Mouse (Mus musculus): ENCODE data around the gene Myh1. TPM values are rescaled to one million over a fixed set of nuclear protein-coding genes. Genes with fewer than 3 reads are reported as not detected.

Myh1 gene
- polyA plus RNA-seq, 1 experiment, result 0.28 TPM

- TF ChIP-seq CTCF (IDR thresholded peaks at IDR 0.05; ENCODE audit: borderline replicate concordance, insufficient read depth, low read length) (no peak), POLR2A (IDR thresholded peaks at IDR 0.05; ENCODE audit: low read depth, low read length) (no peak)
- Histone ChIP-seq H3K27ac (ENCODE audit: insufficient read depth, low read length) (no peak overlapping the region), H3K4me1 (ENCODE audit: control insufficient read depth, insufficient read depth, low read length) (no peaks in the 10 kb centered on the region), H3K4me3 (ENCODE audit: insufficient read depth, low read length) (no peak overlapping the region)
These were observed 28.9 kb downstream of the Myh1 start for GRCm38 (mm10) chr11:67228731-67229130.

DNA sequence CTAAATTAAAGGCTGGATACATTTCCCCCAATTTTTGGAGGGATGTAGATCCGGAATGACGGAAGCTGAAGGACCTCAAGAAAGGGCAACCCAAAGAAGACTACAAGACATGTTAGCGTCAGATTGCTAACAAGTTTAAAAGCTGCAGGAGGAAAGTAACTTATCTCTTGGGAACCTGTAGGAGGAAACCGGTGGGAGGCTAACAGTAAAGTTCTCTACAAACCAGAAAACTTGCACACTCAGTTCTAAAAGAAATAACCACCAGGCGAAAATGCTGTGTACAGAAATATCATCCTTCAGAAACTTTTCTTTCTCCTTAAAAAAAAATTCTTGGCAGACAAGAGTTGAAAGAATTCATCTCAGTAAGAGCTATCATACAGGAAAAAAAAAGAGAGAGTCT, 29.3 kb downstream of the Myh1 start:
- Histone ChIP-seq H3K4me1 (ENCODE audit: control insufficient read depth, insufficient read depth, low read length) (no peaks in the 10 kb centered on the region), H3K4me3 (ENCODE audit: insufficient read depth, low read length) (no peak overlapping the region), H3K27ac (ENCODE audit: insufficient read depth, low read length) (no peak overlapping the region)
- no peak for TF ChIP-seq POLR2A (IDR thresholded peaks at IDR 0.05; ENCODE audit: low read depth, low read length)
- TF ChIP-seq CTCF (IDR thresholded peaks at IDR 0.05; ENCODE audit: borderline replicate concordance, insufficient read depth, low read length), result no peak

GRCm38 (mm10) chr11:67229946-67230345, 30.1 kb downstream of the Myh1 start:
- Histone ChIP-seq H3K4me3 (ENCODE audit: insufficient read depth, low read length) (no peak overlapping the region), H3K4me1 (ENCODE audit: control insufficient read depth, insufficient read depth, low read length) (no peaks in the 10 kb centered on the region), H3K27ac (ENCODE audit: insufficient read depth, low read length) (no peak overlapping the region)
- TF ChIP-seq CTCF (IDR thresholded peaks at IDR 0.05; ENCODE audit: borderline replicate concordance, insufficient read depth, low read length), result no peak
- no peak for TF ChIP-seq POLR2A (IDR thresholded peaks at IDR 0.05; ENCODE audit: low read depth, low read length)

- Histone ChIP-seq H3K4me1 (ENCODE audit: control insufficient read depth, insufficient read depth, low read length) (no peaks in the 10 kb centered on the region), H3K27ac (ENCODE audit: insufficient read depth, low read length) (no peak overlapping the region), H3K4me3 (ENCODE audit: insufficient read depth, low read length) (no peak overlapping the region)
- TF ChIP-seq POLR2A (IDR thresholded peaks at IDR 0.05; ENCODE audit: low read depth, low read length) (no peak), CTCF (IDR thresholded peaks at IDR 0.05; ENCODE audit: borderline replicate concordance, insufficient read depth, low read length) (no peak)
These were observed 35.9 kb downstream of the Myh1 start for GRCm38 (mm10) chr11:67235639-67236358.

DNA sequence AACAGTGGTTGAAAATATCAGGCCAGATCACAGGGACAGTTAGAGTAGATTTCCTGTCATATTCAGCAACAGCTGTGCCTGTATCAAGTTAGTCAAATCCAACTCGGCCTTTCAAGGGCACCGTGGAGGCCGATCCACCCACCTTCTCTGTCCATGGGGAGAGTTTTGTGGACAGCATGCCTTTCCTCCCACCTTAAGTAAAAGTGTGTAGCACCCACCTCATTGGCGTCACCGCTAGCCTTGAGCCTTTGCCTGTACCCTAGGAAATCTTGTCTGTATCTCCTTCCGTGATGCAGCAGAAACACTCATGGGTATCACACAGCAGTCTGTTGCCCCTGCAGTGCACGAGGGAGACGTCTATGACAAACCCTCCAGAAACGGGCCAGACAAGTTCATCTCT, 36.9 kb downstream of the Myh1 start:
- Histone ChIP-seq H3K4me3 (ENCODE audit: insufficient read depth, low read length) (no peak overlapping the region), H3K4me1 (ENCODE audit: control insufficient read depth, insufficient read depth, low read length) (no peaks in the 10 kb centered on the region), H3K27ac (ENCODE audit: insufficient read depth, low read length) (no peak overlapping the region)
- no peak for TF ChIP-seq POLR2A (IDR thresholded peaks at IDR 0.05; ENCODE audit: low read depth, low read length)
- TF ChIP-seq CTCF (IDR thresholded peaks at IDR 0.05; ENCODE audit: borderline replicate concordance, insufficient read depth, low read length), result no peak

DNA sequence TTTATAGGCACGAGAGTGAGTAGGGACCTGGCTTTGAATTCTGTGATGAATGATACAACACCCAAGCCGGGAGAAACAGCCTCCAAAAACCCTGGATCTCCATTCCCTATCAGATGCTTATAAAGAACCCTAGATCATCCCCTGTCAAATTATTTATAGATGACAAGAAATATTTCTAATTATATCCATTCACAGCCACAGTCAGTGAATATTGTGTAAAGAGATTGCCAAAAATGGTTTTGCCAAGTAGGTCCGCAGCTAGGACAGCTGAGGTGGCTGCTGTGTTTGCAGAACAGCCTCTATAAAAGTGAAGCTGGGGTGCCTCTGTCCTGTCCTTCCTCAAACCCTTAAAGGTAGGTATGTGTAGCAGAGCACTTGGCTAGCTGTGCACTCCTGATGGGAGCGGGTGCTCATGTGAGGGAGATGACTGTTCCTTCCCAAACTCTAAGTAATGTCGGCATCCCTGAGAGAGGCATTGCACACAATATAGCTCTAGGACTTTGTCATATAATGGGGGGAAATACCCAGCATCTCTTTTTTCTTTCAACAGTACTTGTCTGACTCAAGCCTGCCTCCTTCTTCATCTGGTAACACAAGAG, 37.7 kb downstream of the Myh1 start, which contains the start of gene Myh4:
Myh4 (plus strand) TSS at position 549 of the 599 bp plus-strand sequence.
- no peak within 1 kb of the TSS for H3K27ac ChIP-seq (ENCODE audit: insufficient read depth, low read length)
- no peaks in the 10 kb centered on the region for H3K4me1 ChIP-seq (ENCODE audit: control insufficient read depth, insufficient read depth, low read length)
- no peak within 1 kb of the TSS for H3K4me3 ChIP-seq (ENCODE audit: insufficient read depth, low read length)
- TF ChIP-seq CTCF (IDR thresholded peaks at IDR 0.05; ENCODE audit: borderline replicate concordance, insufficient read depth, low read length), result no peak
- TF ChIP-seq POLR2A (IDR thresholded peaks at IDR 0.05; ENCODE audit: low read depth, low read length), result no peak

GRCm38 (mm10) chr11:67241051-67241450, 41.2 kb downstream of the Myh1 start:
- Histone ChIP-seq H3K4me3 (ENCODE audit: insufficient read depth, low read length) (no peak overlapping the region), H3K27ac (ENCODE audit: insufficient read depth, low read length) (no peak overlapping the region), H3K4me1 (ENCODE audit: control insufficient read depth, insufficient read depth, low read length) (no peaks in the 10 kb centered on the region)
- TF ChIP-seq POLR2A (IDR thresholded peaks at IDR 0.05; ENCODE audit: low read depth, low read length) (no peak), CTCF (IDR thresholded peaks at IDR 0.05; ENCODE audit: borderline replicate concordance, insufficient read depth, low read length) (no peak)

- Histone ChIP-seq H3K27ac (ENCODE audit: insufficient read depth, low read length) (no peak overlapping the region), H3K4me3 (ENCODE audit: insufficient read depth, low read length) (no peak overlapping the region), H3K4me1 (ENCODE audit: control insufficient read depth, insufficient read depth, low read length) (no peaks in the 10 kb centered on the region)
- TF ChIP-seq POLR2A (IDR thresholded peaks at IDR 0.05; ENCODE audit: low read depth, low read length) (no peak), CTCF (IDR thresholded peaks at IDR 0.05; ENCODE audit: borderline replicate concordance, insufficient read depth, low read length) (no peak)
These were observed 53.8 kb downstream of the Myh1 start for GRCm38 (mm10) chr11:67253691-67254090.

- Histone ChIP-seq H3K27ac (ENCODE audit: insufficient read depth, low read length) (no peak overlapping the region), H3K4me1 (ENCODE audit: control insufficient read depth, insufficient read depth, low read length) (no peaks in the 10 kb centered on the region), H3K4me3 (ENCODE audit: insufficient read depth, low read length) (no peak overlapping the region)
- TF ChIP-seq CTCF (IDR thresholded peaks at IDR 0.05; ENCODE audit: borderline replicate concordance, insufficient read depth, low read length) (no peak), POLR2A (IDR thresholded peaks at IDR 0.05; ENCODE audit: low read depth, low read length) (no peak)
These were observed 57.2 kb downstream of the Myh1 start for GRCm38 (mm10) chr11:67257048-67257447.

GRCm38 (mm10) chr11:67260956-67261355, 61.1 kb downstream of the Myh1 start:
- no peak for TF ChIP-seq CTCF (IDR thresholded peaks at IDR 0.05; ENCODE audit: borderline replicate concordance, insufficient read depth, low read length)
- Histone ChIP-seq H3K4me3 (ENCODE audit: insufficient read depth, low read length) (no peak overlapping the region), H3K4me1 (ENCODE audit: control insufficient read depth, insufficient read depth, low read length) (no peaks in the 10 kb centered on the region), H3K27ac (ENCODE audit: insufficient read depth, low read length) (no peak overlapping the region)

Other genes starting within 250 kb of the Myh1 start
- not detected in 2 replicates for gene Tmem238l, start 243.4 kb upstream of the Myh1 start, polyA plus RNA-seq (2011; ENCODE audit: insufficient read length, low read depth, missing spikeins)
- gene Tmem220, start 174.9 kb upstream of the Myh1 start, polyA plus RNA-seq (2011; ENCODE audit: insufficient read length, low read depth, missing spikeins), result 2.6 and 2.9 TPM in 2 replicates
- gene Adprm, start 147.5 kb upstream of the Myh1 start, polyA plus RNA-seq (2011; ENCODE audit: insufficient read length, low read depth, missing spikeins), result 22.4 and 22.7 TPM in 2 replicates
- 21.2 and 23.6 TPM in 2 replicates for gene Sco1, start 147.4 kb upstream of the Myh1 start, polyA plus RNA-seq (2011; ENCODE audit: insufficient read length, low read depth, missing spikeins)
- not detected in 2 replicates for gene Myh3, start 121.8 kb upstream of the Myh1 start, polyA plus RNA-seq (2011; ENCODE audit: insufficient read length, low read depth, missing spikeins)
- 0.08 and 0.12 TPM in 2 replicates for gene Myh2, start 29.0 kb upstream of the Myh1 start, polyA plus RNA-seq (2011; ENCODE audit: insufficient read length, low read depth, missing spikeins)
- not detected in 2 replicates for gene Myh4, start 38.0 kb downstream of the Myh1 start, polyA plus RNA-seq (2011; ENCODE audit: insufficient read length, low read depth, missing spikeins)
- not detected in 2 replicates for gene Myh8, start 77.1 kb downstream of the Myh1 start, polyA plus RNA-seq (2011; ENCODE audit: insufficient read length, low read depth, missing spikeins)
- gene Myh13, start 121.6 kb downstream of the Myh1 start, polyA plus RNA-seq (2011; ENCODE audit: insufficient read length, low read depth, missing spikeins), result not detected in 2 replicates

All from embryonic fibroblast, embryonic 13.5 days (primary cell).